ENCODE assay signal across 8 mouse cellular contexts in the genomic region with DNA sequence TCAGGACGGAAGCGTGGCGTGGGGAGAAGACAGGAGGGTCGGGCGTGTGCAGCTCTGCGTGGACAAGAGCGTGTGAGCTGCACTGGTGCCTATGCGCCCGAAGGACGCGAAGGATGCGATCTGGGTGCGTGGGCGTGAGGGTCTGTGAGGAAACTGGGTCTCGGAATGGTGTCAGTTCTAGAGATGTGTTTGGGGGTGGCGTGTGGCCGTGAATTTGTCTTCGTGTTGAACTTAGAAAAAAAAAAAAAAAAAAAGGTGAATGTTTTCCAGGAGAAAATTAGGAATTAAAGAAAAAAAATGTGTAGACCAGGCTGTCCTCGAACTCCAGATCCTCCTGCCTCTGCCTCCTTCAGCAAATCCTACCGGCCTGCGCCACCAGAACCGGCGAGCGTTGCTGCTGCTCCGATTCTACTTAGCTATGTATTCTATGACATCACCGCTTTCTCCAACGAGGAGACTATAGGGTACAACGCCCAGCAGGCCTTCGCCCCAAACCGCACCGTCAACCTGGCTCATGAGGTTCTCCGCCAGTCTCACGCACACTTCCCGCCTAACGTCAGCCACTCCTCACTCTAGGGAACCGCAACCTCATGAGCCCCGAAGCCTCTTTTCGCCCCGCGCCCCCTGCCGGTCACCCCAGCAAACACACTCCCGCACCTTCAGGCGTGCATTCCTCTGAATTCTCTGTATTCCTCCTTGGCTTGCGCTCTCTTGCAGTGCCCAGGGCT. TPM values are rescaled to one million over a fixed set of nuclear protein-coding genes. Genes with fewer than 3 reads are reported as not detected.
A peak's percentile ranks its signal among the peaks of the same experiment; 100 is the strongest.
DNase-seq lines count a peak whose midpoint lies in the region; TF ChIP-seq lines count a peak whose summit lies in the region.
"Not testable (repeated sequence)": the region's sequence is repeated elsewhere in the genome, so short reads cannot be mapped to it uniquely, and the experiment has no call there.

No protein-coding gene starts in this region.

- H3K9me3 ChIP-seq in megakaryocyte, embryonic 14.5 days: not testable (repeated sequence)

- H3K4me3 ChIP-seq in cortical plate, adult 2 months (ENCODE audit: insufficient read depth, low read length): peak overlapping the region; percentile 96
- peak overlapping the region; percentile 93 for H3K4me3 ChIP-seq in megakaryocyte, embryonic 14.5 days (replicated peaks)

- not testable (repeated sequence) for H3K27me3 ChIP-seq in megakaryocyte, embryonic 14.5 days (replicated peaks)

- H3K36me3 ChIP-seq in megakaryocyte, embryonic 14.5 days (replicated peaks; ENCODE audit: low read length): not testable (repeated sequence)

- DNase-seq in adipocyte (ENCODE audit: low spot score): peak; percentile 90
- DNase-seq in gastrocnemius, adult 8-10 months (ENCODE audit: low spot score in 2 of 2): peak; percentile 76 to 81
- peak; percentile 93 for DNase-seq in induced T-regulatory cell, adult 2 months (ENCODE audit: low read depth)
- peak; percentile 89 to 94 for DNase-seq in left cerebral cortex, adult 9 months (ENCODE audit: low spot score in 2 of 2)
- DNase-seq in right cerebral cortex, adult 2 months (ENCODE audit: low spot score in 2 of 2): peak; percentile 91 to 96
- DNase-seq in urinary bladder, postnatal 10 days (ENCODE audit: low spot score): peak; percentile 55

- peak; percentile 40 for TF ChIP-seq CTCF in cortical plate, adult 2 months (IDR thresholded peaks at IDR 0.05; ENCODE audit: extremely low read depth, insufficient read depth, low read length)

- TF ChIP-seq POLR2A in cortical plate, adult 2 months (IDR thresholded peaks at IDR 0.05; ENCODE audit: extremely low read depth, insufficient read depth, low read length): peak; percentile 76; the same call in 1 of the 2 replicates

- peak overlapping the region; percentile 91 for H3K27ac ChIP-seq in cortical plate, adult 2 months (ENCODE audit: insufficient read depth, low read length)

- H3K4me1 ChIP-seq in cortical plate, adult 2 months (ENCODE audit: control insufficient read depth, insufficient read depth, low read length): not testable (repeated sequence)
- peaks cover 30% of the 10 kb centered on the region for H3K4me1 ChIP-seq in megakaryocyte, embryonic 14.5 days

RNA-seq across cellular contexts. Expression of a gene that starts 28.4 kb away (rescaled TPM):
- polyA plus RNA-seq in cortical plate, adult 2 months (2012; rRNA removed): 0.04 and 0.19 TPM in 2 replicates
- total RNA-seq in gastrocnemius, adult 8-10 months (2022): not detected
- not detected in 2 replicates for polyA plus RNA-seq in megakaryocyte, embryonic 14.5 days (2012; ENCODE audit: insufficient read depth, low replicate concordance)

RNA-seq across cellular contexts. Expression of a gene that starts 37.7 kb away (rescaled TPM):
- not detected in 2 replicates for polyA plus RNA-seq in cortical plate, adult 2 months (2012; rRNA removed)
- not detected for total RNA-seq in gastrocnemius, adult 8-10 months (2022)
- polyA plus RNA-seq in megakaryocyte, embryonic 14.5 days (2012; ENCODE audit: insufficient read depth, low replicate concordance): not detected in 2 replicates

Comparison
In these comparisons a context has a peak if more than half of its experiments do, and no peak if none do; other contexts are left out.
1. Peak in every context shown above with its lines: DNase-seq, H3K4me3 ChIP-seq and H3K27ac ChIP-seq.